Mouse (Mus musculus) urinary bladder, postnatal 36 days (tissue): ENCODE results near the gene Usp47.

Source experiments
- DNase-seq, 2 experiments: peaks; one replicate each; pipeline ENCODE4 v3.0.0; 2022; ENCODE audit warnings: low spot score in 2 of 2, mixed read lengths in 1 of 2

Gene Usp47

DNA sequence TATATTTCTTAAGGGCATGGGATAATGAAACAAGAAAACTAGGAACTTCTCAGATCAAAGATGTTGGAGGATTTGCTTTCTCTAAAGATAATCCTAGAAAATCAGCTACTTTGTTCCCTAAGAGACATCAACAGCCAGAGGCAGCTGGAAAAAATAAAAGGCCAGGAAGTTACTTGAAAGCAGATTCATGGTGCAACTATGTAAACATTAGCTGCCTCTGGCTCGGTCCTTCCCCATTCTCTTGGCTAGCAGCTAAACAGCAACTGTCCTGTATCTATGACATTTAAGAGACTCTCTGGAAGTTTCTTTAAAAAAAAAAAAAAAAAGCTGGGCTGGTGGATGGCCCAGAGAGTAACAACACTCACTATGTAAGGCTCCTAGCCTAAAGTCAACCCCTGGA is 131.9 kb downstream of the Usp47 start:
- DNase-seq: no peak

DNA sequence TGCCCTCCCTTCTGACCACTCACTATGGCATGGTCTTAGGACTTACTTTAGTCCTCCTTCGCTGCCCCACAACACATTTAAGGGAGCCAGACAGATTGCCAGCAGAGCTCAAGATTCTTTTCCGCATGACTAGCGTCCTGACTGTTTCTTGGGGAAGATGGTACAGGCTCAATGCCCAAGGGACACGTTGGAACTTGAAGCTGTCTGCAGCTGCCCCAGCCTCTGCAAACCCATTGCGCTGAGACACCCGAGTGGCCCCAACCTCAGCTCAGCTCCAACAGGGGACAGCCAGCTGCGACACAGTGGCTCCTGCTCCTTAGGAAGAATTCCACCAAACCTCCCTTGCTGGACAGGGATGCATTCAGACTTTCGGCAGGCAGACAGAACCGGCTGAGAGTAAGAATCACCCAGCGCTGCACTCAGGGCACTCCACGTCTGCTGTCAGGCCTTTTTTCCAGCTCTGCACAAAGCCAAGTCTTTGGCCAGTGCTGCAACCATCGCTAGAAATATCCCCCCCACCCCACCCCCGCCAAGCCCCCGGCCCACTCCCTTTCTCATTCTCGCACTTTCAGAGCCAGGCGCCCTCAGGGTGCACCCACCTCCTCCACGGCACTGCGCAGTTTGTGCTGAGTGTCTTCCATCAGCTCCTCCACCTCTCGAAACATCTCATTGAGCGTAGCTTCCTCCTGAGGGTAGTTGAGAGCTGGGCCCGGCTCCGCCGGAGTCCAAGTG is 134.4 kb downstream of the Usp47 start:
- no peak for DNase-seq

- DNase-seq: no peak
Measured at GRCm38 (mm10) chr7:112158316-112158741, 135.0 kb downstream of the Usp47 start.

- no peak for DNase-seq
Measured at GRCm38 (mm10) chr7:112158942-112159341, 135.6 kb downstream of the Usp47 start, which contains the start of gene Dkk3. Gene Dkk3 (minus strand): TSS chr7:112159057.

- DNase-seq: no peak
Measured at GRCm38 (mm10) chr7:112159835-112160234, 136.5 kb downstream of the Usp47 start.
